Mouse (Mus musculus) cerebellum, postnatal 25 days (tissue): ENCODE data around the gene Gm5431.
"Not testable (repeated sequence)": the region's sequence is repeated elsewhere in the genome, so short reads cannot be mapped to it uniquely, and the experiment has no call there.

ENCODE experiments used
- DNase-seq, 2 experiments: peaks; one replicate each; pipeline ENCODE4 v3.0.0; 2021; ENCODE audit warnings: mixed read lengths in 2 of 2

Gm5431 gene

DNA sequence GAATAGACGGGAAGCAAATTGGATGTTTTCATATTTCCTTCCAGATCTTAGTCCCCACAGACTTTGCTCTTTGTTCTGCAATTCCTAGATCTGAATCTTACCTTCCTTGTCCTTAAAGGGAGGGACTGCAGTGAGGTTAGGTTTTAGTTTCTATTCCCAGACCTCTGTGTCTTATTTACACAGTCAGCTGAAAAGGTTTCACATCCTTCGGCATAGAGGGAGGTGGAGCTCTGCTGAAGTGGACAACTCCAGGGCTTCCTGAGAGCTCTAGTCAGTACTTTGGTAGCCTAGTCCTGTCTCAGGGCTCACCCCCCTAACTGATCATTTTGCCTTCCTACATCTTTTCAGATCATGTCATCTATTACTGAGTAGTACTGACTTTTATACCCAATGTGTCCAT is at the start of gene Gm5431:
TSS of gene Gm5431 (minus strand) at position 194 of the 400 bp plus-strand sequence.
- no peak for DNase-seq

DNA sequence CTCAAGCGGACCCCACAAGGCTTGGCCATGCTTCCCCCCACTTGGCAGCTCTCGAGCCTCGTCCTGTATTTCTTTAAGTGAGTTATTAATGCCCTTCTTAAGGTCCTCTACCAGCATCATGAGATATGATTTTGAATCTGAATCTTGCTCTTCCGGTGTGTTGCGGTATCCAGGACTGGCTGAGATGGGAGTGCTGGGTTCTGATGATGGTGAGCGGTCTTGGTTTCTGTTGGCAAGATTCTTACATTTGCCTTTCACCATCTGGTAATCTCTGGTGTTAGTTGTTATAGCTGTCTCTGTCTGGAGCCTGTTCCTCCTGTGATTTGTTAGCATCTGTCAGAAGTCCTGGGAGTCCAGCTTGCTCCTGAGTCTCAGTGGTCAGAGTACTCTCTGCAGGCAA is 44.1 kb upstream of the Gm5431 start, which contains the start of gene Psme2b:
TSS of gene Psme2b (minus strand) at position 101 of the 400 bp plus-strand sequence.
- DNase-seq, result not testable (repeated sequence)

DNA sequence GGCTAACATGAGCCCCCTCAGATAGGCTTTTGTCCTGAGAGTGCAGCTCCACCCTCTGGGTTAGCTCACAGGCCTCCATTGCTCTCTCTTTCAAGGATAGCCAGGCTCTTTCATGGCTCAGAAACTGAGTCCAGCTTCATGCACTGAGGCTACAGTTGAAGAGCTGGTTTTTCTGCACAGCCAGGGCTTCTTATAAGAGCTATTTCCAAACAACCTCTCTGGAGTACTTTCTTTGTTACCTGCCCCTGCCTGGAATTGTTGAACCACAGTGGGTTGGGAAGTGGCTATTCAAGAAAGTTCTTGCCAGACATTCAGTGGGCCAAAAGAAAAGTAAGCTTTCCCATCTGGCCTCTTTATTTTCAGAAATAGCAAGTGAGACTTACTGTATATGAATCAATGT is 37.3 kb upstream of the Gm5431 start:
- not testable (repeated sequence) for DNase-seq

DNA sequence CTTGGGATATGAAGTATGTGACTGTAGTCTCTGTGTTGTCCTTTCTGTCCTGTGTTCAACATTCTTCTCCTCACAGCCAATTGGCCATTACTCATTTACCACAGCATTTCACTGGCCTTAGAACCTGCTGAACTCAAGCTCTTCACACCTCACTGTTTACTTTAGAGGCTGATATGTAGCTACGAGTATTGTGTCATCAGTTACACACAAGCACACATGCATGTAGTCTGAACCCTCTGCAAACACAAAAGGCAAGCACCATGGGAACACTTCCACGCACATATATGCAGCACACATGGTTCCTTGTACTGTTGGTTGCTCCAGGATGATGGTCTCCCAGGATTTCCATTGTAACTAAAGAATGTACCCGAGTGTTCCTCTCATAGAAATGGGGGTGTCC is 33.3 kb upstream of the Gm5431 start:
- DNase-seq, result not testable (repeated sequence)

DNA sequence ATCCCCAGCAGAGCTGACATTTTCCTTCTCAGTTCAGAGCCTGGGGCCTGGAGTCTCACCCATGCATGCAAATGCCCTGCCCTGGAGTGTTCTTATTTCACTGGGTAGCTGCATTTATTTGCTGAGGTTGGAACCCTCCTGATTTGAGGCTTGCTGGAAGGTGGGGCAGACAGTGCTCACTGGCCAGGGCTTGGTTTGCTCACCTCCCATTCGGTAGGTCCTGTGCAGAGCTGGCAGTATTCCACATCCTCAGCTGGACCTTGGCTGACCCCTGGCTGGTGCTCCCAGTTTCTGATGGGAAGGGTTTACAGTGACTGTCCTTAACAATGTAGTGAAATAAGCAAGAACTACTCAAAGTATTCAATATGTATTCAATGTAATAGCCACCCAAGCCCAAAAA is 31.9 kb upstream of the Gm5431 start:
- DNase-seq, result not testable (repeated sequence)

DNA sequence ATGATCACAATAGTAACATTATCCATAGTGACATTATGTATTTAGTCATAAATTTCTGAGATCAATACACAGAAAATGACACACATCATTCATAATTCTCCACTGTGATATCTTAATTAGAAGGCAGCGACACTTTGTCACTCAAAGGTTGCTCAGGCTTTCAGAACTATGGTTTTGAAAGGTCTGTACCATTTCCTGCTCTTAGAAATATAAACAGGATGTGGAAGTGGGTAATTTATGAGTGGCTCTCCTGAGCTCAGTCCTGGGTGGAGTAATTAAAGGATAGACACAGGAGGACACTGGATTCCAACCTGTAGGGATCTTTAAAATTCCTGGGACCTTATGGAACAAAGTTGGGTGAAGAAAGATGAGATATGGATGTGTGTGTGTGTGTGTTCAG is 31.4 kb upstream of the Gm5431 start:
- DNase-seq, result not testable (repeated sequence)

DNA sequence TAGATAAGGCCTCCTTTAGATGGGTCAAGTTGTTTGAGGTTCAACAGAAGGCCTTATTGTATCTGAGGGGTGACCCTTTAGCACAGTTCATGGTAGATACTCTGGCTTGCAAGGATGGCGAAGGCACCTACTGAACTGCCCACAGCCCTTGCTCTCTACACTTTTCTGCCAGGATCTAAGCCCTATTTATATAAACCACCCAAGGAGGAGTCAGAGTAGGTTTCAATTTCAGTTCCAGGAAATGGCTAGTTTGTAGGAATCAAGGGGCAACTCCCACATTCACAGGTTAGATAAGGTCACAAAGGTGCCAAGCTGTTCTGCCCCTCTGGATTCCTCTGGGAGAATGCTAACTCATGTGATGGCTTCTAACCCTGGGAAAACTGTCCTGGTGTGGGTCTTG is 26.1 kb upstream of the Gm5431 start:
- not testable (repeated sequence) for DNase-seq

DNA sequence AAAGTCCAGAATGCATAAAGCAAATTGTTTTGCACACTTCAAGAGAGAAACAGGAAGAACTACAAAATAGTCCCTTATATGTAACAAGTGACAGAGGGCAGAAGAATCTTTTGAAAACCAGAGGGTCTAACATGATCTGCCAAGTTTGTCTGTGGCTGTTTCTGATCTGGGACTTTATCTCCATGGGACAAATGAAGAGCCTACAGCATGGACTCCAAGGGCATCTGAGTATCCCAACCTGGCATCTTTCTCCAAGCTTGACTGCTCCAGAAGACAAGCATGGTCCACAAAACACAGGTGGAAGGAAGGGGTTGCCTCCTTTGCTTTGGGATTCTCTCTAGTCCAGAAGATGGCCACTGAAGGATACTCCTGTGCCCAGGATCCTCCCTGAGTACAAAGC is 24.4 kb upstream of the Gm5431 start:
- DNase-seq, result not testable (repeated sequence)

DNA sequence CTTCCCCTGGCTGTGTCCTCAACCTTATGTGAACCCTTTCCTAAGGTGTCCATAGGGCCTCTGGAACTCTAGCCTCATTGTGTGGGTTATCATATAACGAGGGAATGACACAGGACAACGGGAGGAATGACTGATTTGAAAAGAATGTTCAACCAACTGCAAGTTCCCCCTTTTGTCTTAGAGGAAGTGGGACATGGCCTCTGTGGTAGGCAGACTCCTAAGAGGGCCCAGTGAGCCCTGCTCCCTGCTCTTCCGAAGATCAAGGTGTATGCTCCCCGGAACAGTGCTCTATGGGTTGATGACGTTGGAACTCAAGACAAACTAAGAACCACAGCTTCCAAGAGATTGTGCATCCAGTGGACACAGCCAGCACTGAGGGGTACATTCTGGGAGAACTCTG is 21.8 kb upstream of the Gm5431 start:
- not testable (repeated sequence) for DNase-seq

DNA sequence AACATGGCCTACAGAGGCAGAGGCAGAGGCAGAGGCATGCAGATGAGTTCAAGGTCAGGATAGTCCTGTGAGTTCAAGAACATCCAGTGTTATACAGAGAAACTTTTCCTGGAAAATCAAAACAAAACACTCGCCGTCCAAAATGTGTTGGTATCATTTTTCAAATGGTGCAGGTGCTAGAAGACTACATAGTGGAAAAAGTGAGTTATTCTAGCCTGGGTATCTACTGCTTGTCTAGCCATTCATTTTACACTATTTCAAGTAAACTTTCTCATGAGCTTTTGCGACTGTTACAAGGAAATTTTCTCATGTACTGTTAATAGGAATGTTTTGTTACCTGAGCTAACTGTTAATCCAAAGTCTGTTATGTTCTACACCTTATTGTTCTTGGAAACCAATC is 16.4 kb upstream of the Gm5431 start:
- no peak for DNase-seq

DNA sequence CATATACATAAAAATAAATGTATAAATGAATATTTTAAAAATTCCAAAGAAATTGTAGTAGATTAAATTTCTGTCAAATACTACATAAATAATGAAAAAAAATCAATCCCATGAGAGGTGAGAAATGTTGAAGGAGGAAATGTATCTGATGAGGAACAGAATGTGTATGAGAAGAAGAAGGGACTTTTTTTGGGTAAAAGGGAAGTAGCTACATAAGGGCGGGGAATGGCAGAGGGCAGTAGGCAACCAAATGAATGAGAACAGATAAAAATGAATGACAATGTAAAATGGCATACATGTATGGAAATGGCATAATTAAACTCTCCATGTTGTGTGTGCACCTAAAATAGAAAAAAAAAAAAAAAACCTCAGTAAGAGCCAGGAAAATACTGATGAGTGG is 11.6 kb upstream of the Gm5431 start:
- no peak for DNase-seq

DNA sequence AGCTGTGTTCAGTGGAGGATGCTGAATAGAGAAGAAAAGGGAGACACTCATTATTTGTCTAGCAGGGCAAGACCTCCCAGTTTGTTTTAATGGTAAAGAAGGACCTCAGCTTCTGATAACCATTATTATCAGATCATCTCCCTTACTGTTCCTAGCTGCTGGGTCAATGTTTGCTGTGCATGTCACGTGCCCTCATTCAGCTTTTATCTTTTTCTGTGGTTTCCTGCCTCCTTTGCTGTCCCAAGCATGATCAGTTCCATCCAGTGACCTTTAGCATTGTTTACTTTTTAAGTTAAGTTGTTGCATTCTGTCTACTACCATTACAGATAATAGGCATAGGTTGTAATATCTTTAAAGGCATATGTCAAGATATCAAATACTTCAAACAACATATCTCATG is 6.4 kb upstream of the Gm5431 start:
- no peak for DNase-seq

DNA sequence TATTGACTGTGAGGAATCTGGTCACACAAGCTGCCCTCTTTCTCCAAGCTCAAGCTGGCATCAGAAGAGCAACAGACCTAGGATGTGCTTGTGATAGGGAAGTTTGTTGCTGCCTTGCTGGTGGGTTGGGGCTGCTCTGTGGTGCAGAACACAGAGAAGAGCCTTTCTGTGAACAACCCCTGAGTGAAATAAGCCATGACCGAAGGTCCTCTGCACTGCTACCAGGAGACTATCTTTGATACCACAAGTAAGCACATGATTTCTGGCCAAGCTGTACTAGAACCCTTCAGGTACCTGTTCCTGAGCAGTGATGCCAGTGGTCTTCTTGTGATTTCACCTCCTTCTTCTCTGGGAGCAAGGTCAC is 465 bp downstream of the Gm5431 start:
- not testable (repeated sequence) for DNase-seq

DNA sequence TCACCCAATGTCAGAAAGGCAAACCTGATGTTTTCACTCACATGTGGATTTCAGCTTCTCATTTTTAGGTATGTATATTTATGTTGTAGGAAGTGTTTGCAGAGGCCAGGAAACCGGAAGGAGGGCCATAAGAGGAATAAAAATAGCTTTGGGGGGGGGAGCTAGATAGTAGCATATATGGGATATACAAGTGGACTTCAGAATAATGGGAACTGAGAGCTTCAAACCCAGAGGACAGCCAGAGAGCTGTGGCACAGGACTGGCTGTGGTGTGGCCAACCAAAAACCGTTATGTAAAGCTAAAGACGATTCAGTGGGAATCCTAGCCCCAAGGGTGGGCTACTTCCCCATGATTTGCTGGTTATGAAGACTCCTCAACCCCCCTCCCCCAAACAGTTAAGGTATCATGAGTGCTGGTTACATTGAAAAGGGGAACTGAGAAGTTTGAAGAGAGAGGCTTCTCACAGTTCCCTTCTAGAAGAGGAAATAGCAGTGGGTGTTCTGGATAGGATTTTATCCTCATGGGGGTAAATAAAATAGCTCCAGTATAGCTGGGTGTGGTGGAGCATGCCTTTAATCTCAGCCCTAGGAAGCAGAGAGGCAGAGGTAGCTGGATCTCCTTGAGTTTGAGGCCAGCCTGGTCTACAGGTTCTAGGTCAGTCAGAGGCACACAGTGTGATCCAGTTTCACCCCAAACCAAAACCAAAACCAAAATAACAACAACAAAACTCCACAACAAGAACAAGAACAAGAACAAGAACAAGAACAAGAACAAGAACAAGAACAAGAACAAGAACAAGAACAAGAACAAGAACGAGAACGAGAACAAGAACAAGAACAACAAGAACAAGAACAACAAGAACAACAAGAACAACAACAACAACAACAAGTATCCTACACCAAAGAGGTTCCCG is 1.1 kb downstream of the Gm5431 start:
- DNase-seq, result not testable (repeated sequence)

DNA sequence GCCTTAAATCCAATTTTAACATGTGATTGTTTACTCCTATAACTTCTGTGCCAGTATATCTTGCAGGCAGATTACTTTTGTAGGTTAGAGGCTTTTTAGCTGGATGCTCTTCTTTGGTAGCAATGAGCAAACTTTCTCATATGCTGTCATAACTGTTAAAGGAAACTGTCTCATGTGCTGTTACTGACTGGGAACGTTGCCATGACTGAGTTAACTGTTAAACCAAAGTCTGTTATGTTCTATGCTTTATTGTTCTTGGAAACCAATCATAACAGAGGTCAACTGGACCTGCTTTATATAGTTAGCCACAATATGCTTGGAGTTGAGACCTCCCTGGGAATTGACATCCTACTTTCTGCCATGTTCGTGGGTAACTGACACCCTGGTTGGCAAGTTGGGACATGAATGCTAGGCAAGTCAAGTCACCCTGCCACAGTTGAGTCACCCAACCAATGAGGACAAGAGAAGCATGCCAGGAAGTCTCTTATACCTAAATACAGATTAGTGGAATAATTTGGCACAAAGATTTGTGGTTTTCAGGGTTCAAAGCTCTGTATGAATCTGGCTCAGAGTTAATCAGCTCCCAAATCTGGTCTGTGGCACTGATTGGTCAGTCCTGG is 3.1 kb downstream of the Gm5431 start:
- DNase-seq, result no peak

DNA sequence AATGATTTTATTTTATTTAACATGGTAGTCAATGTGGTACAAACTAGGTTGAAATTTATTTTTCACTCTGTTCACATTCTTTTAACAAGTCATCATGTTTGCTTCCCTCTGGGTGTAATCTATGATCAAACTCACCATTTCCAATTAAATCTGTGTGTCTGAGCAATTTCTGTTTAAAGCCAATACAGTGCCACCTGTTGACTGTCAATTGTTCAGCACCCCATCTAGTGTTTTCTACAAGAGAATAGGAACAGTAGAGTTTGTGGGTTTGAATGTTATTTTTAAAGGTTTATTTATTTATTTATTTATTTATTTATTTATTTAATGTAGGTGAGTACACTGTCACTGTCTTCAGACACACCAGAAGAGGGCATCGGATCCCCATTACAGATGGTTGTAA is 25.3 kb downstream of the Gm5431 start:
- no peak for DNase-seq

DNA sequence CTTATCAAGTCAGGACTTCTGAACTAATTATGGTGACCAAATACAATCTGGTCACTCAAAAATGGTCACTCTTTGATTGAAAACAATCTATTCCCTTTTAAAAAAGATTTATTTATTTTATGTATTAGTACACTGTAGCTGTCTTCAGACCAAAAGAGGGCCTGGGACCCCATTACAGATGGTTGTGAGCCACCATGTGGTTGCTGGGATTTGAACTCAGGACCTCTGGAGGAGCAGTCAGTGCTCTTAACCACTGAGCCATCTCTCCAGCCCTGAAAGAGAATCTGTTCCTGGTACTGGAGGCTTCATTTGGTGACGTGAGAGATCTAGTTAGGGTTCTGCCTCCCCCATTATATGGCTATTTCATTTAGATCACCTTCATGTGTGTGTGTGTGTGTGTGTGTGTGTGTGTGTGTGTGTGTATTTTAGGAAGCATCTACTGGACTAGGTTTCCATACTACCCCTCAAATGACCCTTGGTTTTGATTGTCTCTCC is 26.6 kb downstream of the Gm5431 start:
- DNase-seq, result not testable (repeated sequence)

DNA sequence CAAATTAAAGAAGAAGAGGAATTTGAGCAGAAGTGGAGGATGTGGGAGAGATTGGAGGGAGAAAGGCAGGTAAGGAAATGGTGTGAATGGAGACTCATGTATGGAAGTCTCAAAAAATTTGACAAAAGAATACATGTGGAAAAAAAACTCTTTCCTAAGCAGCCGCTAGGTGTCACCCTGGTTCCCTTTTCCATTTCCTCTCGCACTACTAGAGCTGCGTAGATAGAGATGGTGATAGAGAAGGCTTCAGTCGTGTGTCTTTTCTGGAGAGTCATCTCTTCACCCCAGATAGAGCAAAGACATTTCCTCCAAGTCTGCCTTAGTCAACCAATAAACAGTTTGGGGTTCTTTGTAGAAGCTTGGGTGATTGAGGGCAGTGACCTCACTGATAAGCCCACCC is 27.5 kb downstream of the Gm5431 start:
- peak; percentile 25 to 65 for DNase-seq

DNA sequence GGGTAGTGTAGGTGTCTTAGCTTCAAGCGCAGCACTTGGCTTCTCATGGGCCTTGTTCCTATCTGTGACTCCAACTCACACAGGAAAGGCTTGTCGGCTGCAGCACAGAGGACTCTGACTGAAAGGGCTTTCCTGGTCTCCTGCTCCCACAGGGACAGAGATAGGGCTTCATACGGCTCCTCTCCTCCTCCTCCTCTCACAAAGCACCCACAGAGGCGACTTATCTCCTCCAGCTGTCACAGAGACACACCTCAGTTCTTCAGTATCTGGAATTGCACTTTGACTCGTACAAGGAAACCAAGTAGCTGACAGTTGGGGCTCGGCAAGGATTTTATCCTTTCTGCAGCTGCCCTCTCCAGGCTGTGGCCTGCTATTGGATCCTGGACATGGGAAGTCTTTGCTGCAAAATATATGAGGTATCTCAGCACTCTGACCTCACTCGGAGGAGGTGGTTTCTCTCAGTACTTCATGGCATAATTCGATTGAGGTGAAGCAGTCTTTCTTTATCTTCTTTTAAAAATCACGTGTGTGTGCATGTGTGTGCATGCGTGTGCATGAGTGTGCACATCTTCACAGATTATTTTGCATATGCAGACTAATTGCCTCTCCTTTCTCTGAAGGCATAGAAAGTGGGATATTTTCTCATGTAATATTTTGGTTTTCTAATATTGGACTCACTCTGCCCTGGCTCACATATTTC is 28.3 kb downstream of the Gm5431 start:
- DNase-seq, result no peak

DNA sequence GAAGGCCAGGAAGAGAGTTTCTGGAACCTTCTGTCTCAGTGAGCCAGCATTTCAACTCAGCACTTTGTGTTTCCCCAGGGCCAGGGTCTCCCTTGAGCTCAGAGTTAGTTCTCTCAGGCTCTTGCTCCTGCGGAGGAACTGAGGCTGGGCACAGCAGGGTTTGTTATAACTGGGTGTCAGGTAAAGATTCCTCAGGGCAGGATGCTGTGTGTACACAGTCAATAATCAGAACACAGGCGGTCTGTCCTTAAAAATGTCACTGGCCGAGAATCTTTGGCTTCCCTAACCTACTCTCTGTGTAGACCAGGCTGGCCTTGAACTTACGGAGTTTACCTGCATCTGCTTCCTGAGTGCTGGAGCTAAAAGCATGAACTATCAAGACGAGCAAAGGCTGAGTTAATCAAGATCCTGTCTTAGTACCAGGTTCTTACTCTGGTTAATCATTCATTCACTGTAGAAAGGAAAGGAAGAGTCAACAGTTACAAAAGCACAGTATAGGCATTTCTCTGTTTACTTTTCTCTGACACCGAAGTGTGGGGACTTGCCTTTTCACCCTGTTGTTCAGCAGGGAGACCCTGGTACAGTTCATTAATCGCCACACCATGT is 29.2 kb downstream of the Gm5431 start:
- no peak for DNase-seq

DNA sequence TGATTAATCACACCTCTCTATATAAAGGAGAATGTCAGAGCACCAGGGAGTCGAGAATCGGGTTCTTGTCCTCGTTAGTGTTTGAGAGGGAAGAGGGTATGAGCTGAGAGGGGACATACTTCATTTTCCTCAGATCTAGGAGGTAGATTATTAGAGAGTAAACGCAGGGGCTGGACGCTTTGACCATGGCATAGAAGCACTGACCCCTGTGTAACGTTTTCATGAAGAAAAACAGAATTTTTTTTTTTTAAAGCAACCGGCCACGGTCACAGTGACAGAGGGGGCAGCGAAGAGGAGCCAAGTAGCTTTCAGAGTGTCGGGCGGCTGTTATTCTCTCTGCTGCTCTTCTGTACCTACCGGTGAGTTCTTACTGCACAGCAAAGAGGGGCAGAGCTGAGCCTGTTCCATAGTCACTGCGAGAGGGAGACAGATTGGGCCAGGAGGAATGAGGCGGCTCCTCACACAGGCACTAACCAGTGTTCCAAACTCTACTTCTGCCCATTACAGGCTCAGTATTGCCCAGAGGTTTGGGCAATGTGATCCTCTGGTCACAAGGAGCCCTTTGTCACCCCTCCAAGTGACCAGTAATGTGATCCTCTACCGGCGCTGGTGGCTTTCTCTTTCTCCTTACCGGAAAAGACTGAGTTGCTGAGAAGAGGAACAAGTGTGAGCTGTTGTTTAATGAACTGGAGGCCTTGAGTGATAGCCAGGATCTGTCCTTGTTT is 30.0 kb downstream of the Gm5431 start:
- DNase-seq, result peak; percentile 32 to 41

DNA sequence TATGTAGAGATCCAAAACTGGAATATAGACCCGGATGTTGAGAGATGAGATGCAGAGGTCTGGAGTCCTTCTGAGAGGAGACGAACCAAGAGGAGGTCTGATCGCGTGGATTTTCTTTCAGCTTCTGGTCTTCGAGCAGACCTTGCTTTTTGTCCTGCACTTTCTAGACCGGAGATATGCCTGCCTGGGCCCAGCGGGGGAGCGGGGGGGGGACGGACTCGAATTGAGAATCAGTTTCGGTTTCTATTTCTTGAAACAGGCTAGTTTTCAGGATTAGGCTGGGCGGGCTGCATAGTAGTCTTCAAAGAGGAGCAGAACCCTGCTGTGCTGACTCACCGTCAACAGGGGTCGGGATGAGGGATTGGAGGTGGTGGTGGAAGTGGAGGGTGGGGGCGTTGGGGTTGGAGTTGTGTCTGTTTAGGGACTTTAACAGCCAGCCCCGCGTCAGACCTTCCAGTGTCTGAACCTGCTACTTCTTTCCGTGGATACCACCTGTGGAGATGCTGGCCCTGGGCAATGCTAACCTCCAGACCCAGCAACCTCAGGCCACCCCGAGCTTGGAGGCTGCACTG is 30.7 kb downstream of the Gm5431 start, which contains the start of gene Irgm1:
TSS of gene Irgm1 (minus strand) at position 483 of the 572 bp plus-strand sequence.
- DNase-seq, result peak; percentile 46 to 64
